Comparison of ENCODE assay signal across 24 mouse cellular contexts in the genomic region with DNA sequence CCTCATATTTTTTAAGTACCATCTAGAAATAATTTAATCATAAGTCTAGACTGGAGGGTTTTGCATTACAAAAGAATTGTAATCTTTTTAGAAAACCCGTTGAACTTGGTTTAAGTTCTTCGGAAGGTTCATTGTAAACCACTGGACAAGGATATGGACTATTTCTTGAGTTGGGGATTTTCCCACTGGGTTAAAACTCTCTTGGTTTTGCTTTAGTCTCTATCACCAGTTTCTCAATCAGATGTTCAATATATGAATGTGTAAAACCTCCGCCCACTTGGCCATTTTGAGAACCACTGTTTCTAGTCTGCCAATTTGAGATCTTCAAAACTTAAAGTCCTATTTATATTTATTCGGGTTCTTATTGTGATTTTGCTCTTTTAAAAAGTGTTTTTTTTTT. TPM values are rescaled to one million over a fixed set of nuclear protein-coding genes. Genes with fewer than 3 reads are reported as not detected.
DNase-seq lines count a peak whose midpoint lies in the region; ATAC-seq and TF ChIP-seq lines count a peak whose summit lies in the region.
"Had no signal": no experiment of that assay in that cellular context is flagged by ENCODE, and none has a peak within 500 bp of the region (broad histone marks: within the 10 kb centered on the region; RNA-seq: fewer than 3 reads in every experiment).

No protein-coding gene starts in this region.

- no peak for TF ChIP-seq RAD21 in CH12.LX (IDR thresholded peaks at IDR 0.05; ENCODE audit: low read depth, low read length)

- peaks cover 29% of the 10 kb centered on the region for H3K79me2 ChIP-seq in liver, adult 2 months (ENCODE audit: control insufficient read depth, insufficient read depth, low read length)
- no peaks in the 10 kb centered on the region for H3K79me2 ChIP-seq in CH12.LX (replicated peaks; ENCODE audit: control insufficient read depth, extremely low read depth, insufficient read depth, poor library complexity, severe bottlenecking)

- H3K27ac ChIP-seq in liver, adult 2 months (replicated peaks; ENCODE audit: insufficient read depth, low read depth, low read length): peak overlapping the region; percentile 86
- H3K27ac ChIP-seq in liver, embryonic 11.5 days (ENCODE audit: low read depth, low read length): no peak overlapping the region
- peak overlapping the region; percentile 97 for H3K27ac ChIP-seq in liver, postnatal 0 days (ENCODE audit: low read depth)
- H3K27ac ChIP-seq in midbrain, embryonic 11.5 days (ENCODE audit: low read depth, low read length): no peak overlapping the region
- no peak overlapping the region for H3K27ac ChIP-seq in midbrain, embryonic 13.5 days
- H3K27ac ChIP-seq in CH12.LX (ENCODE audit: insufficient read depth, low read depth): no peak overlapping the region

- DNase-seq in liver, adult 2 months (ENCODE audit: extremely low read depth, low read depth, low spot score): peak; percentile 70
- DNase-seq in liver, embryonic 11.5 days (ENCODE audit: low spot score): no peak
- no peak for DNase-seq in liver, postnatal 0 days
- DNase-seq in liver (no peak), CH12.LX (ENCODE audit: extremely low read depth) (no peak), MN1 (ENCODE audit: low spot score) (no peak)
- DNase-seq in midbrain, embryonic 11.5 days (ENCODE audit: low spot score, missing footprints): peak; percentile 65
- DNase-seq: adrenal gland, adult 2 months; adrenal gland, adult 8-10 months; adrenal gland, postnatal 10 days; adrenal gland, postnatal 14 days; adrenal gland, postnatal 25 days; adrenal gland, postnatal 36 days; B cell, adult 2 months; cerebellum, adult 11 months; cerebellum, adult 11-12 months; cerebellum, adult 18-20 months; cerebellum, adult 2 months had no signal

- peaks cover 19% of the 10 kb centered on the region for H3K4me1 ChIP-seq in liver, adult 2 months (ENCODE audit: control insufficient read depth, insufficient read depth, low read length)
- H3K4me1 ChIP-seq in liver, embryonic 11.5 days (replicated peaks; ENCODE audit: control insufficient read depth, insufficient read depth, low read length): peaks cover 15% of the 10 kb centered on the region
- H3K4me1 ChIP-seq in liver, postnatal 0 days (ENCODE audit: insufficient read depth): peaks cover 5% of the 10 kb centered on the region
- H3K4me1 ChIP-seq in midbrain, embryonic 11.5 days (ENCODE audit: control insufficient read depth, insufficient read depth, low read length): peaks cover 3% of the 10 kb centered on the region; the same call in 1 of the 2 replicates
- no peaks in the 10 kb centered on the region for H3K4me1 ChIP-seq in midbrain, embryonic 13.5 days (replicated peaks)
- peaks cover 16 to 22% of the 10 kb centered on the region in 2 experiments for H3K4me1 ChIP-seq in CH12.LX (ENCODE audit: control insufficient read depth in 1 of 2, insufficient read depth in 2 of 2)

- peaks cover 8% of the 10 kb centered on the region for H3K36me3 ChIP-seq in liver, adult 2 months (ENCODE audit: control insufficient read depth, insufficient read depth, low read length)
- H3K36me3 ChIP-seq in liver, embryonic 11.5 days (ENCODE audit: control insufficient read depth, insufficient read depth, low read length): no peaks in the 10 kb centered on the region
- H3K36me3 ChIP-seq in liver, postnatal 0 days (replicated peaks; ENCODE audit: insufficient read depth, low read length): no peaks in the 10 kb centered on the region
- no peaks in the 10 kb centered on the region for H3K36me3 ChIP-seq in midbrain, embryonic 11.5 days (ENCODE audit: control insufficient read depth, insufficient read depth, low read length)
- H3K36me3 ChIP-seq in midbrain, embryonic 13.5 days: no peaks in the 10 kb centered on the region
- H3K36me3 ChIP-seq in CH12.LX (replicated peaks in 1 of 2; ENCODE audit: control insufficient read depth in 1 of 2, insufficient read depth in 1 of 2, low read length in 1 of 2): no peaks in the 10 kb centered on the region
- H3K36me3 ChIP-seq: G1E had no signal

- no peak for TF ChIP-seq EP300 in liver, postnatal 0 days (IDR thresholded peaks at IDR 0.05; ENCODE audit: low read depth)
- peak; percentile 48; the same call in 1 of the 2 replicates for TF ChIP-seq EP300 in CH12.LX (IDR thresholded peaks at IDR 0.05; ENCODE audit: low read length)

- TF ChIP-seq POLR2A in liver, adult 2 months (IDR thresholded peaks at IDR 0.05; ENCODE audit: extremely low read depth, insufficient read depth, low read length): no peak
- TF ChIP-seq POLR2A in CH12.LX (IDR thresholded peaks at IDR 0.05; ENCODE audit: low read depth, low read length): no peak

- dilution Hi-C loops in CH12.LX (cut with MboI; ENCODE audit: extremely low pct_ligation_motif_present, extremely low pct_unique_long_range_greater_than_20kb, low sequenced_read_pairs): no loop called here

- H3K9ac ChIP-seq in liver, adult 2 months (ENCODE audit: low read depth, low read length): no peak overlapping the region
- no peak overlapping the region for H3K9ac ChIP-seq in liver, embryonic 11.5 days (ENCODE audit: low read depth, low read length)
- no peak overlapping the region for H3K9ac ChIP-seq in liver, postnatal 0 days (replicated peaks)
- H3K9ac ChIP-seq in midbrain, embryonic 11.5 days (ENCODE audit: low read length): no peak overlapping the region
- H3K9ac ChIP-seq in midbrain, embryonic 13.5 days (replicated peaks): no peak overlapping the region
- no peak overlapping the region for H3K9ac ChIP-seq in CH12.LX (ENCODE audit: insufficient read depth, low read depth)

- no peaks in the 10 kb centered on the region for H3K9me3 ChIP-seq in liver, embryonic 11.5 days (ENCODE audit: control insufficient read depth, low read length)
- no peaks in the 10 kb centered on the region for H3K9me3 ChIP-seq in liver, postnatal 0 days (ENCODE audit: low read length)
- H3K9me3 ChIP-seq in midbrain, embryonic 11.5 days (ENCODE audit: control insufficient read depth, low read length): no peaks in the 10 kb centered on the region
- H3K9me3 ChIP-seq in midbrain, embryonic 13.5 days: no peaks in the 10 kb centered on the region
- H3K9me3 ChIP-seq in CH12.LX (replicated peaks; ENCODE audit: low read length): no peaks in the 10 kb centered on the region

- H3K4me2 ChIP-seq in liver, embryonic 11.5 days: no peak overlapping the region
- 0 out of 2 replicates have a peak overlapping the region, but pooled peaks have one; percentile 45 for H3K4me2 ChIP-seq in liver, postnatal 0 days (ENCODE audit: low read depth, low read length)
- H3K4me2 ChIP-seq in midbrain, embryonic 11.5 days: no peak overlapping the region
- no peak overlapping the region for H3K4me2 ChIP-seq in midbrain, embryonic 13.5 days (replicated peaks)
- H3K4me2 ChIP-seq in CH12.LX (ENCODE audit: insufficient read depth, low read depth, poor library complexity, severe bottlenecking): no peak overlapping the region

- no peak for TF ChIP-seq CTCF in liver, adult 2 months (IDR thresholded peaks at IDR 0.05; ENCODE audit: low read depth, low read length)
- no peak for TF ChIP-seq CTCF in liver, postnatal 0 days (IDR thresholded peaks at IDR 0.05; ENCODE audit: low read depth)
- no peak for TF ChIP-seq CTCF in CH12.LX (conservative IDR thresholded peaks at IDR 0.05 in 1 of 2, IDR thresholded peaks at IDR 0.05 in 1 of 2; ENCODE audit: low read depth in 2 of 2, low read length in 2 of 2)

- no peak for ATAC-seq in liver, embryonic 11.5 days (replicated peaks; ENCODE audit: low FRiP score)
- no peak for ATAC-seq in liver, postnatal 0 days
- ATAC-seq in midbrain, embryonic 11.5 days (ENCODE audit: low FRiP score): no peak
- no peak for ATAC-seq in midbrain, embryonic 13.5 days
- ATAC-seq: activated CD4-positive, CD25-positive, alpha-beta regulatory T cell, adult 4 months; CD4-positive, CD25-positive, alpha-beta regulatory T cell, adult 4 months; Patski had no signal

- H3K27me3 ChIP-seq in liver, adult 2 months (ENCODE audit: control insufficient read depth, insufficient read depth, low read length): no peaks in the 10 kb centered on the region
- H3K27me3 ChIP-seq in liver, embryonic 11.5 days (replicated peaks; ENCODE audit: control insufficient read depth, insufficient read depth, low read length): no peaks in the 10 kb centered on the region
- H3K27me3 ChIP-seq in liver, postnatal 0 days (ENCODE audit: insufficient read depth, low read length): no peaks in the 10 kb centered on the region
- H3K27me3 ChIP-seq in midbrain, embryonic 11.5 days (ENCODE audit: control insufficient read depth, insufficient read depth, low read length): no peaks in the 10 kb centered on the region
- H3K27me3 ChIP-seq in midbrain, embryonic 13.5 days: no peaks in the 10 kb centered on the region
- H3K27me3 ChIP-seq in CH12.LX (replicated peaks): no peaks in the 10 kb centered on the region
- H3K27me3 ChIP-seq: Patski had no signal

- in situ Hi-C loops in CH12.LX (cut with MboI; ENCODE audit: low pct_ligation_motif_present, low pct_unique_long_range_greater_than_20kb, low sequenced_read_pairs): no loop called here

- 21% methylated on average over 4 of the region's 4 CpGs for WGBS in liver, adult 2 months
- 83% methylated on average over 4 of the region's 4 CpGs for WGBS in liver, embryonic 11.5 days
- 81% methylated on average over 4 of the region's 4 CpGs for WGBS in liver, postnatal 0 days (ENCODE audit: insufficient replicate concordance)
- 90% methylated on average over 4 of the region's 4 CpGs for WGBS in midbrain, embryonic 11.5 days
- WGBS in midbrain, embryonic 13.5 days: 84% methylated on average over 4 of the region's 4 CpGs

- H3K4me3 ChIP-seq in liver, adult 2 months (ENCODE audit: insufficient read depth, low read depth, low read length): peak overlapping the region; percentile 60; the same call in 1 of the 2 replicates
- no peak overlapping the region for H3K4me3 ChIP-seq in liver, embryonic 11.5 days (ENCODE audit: low read depth, low read length)
- H3K4me3 ChIP-seq in liver, postnatal 0 days (ENCODE audit: low read depth, low read length): no peak overlapping the region
- no peak overlapping the region for H3K4me3 ChIP-seq in midbrain, embryonic 11.5 days (ENCODE audit: low read depth, low read length)
- H3K4me3 ChIP-seq in midbrain, embryonic 13.5 days (replicated peaks): no peak overlapping the region
- no peak overlapping the region for H3K4me3 ChIP-seq in CH12.LX (replicated peaks in 1 of 3; ENCODE audit: low read depth in 2 of 3, low read length in 2 of 3, poor library complexity in 1 of 3)

TF ChIP-seq in CH12.LX, 34 proteins besides CTCF, POLR2A, EP300 and RAD21 (continues in another document):
- 0 out of 2 replicates have a peak, but pooled peaks have one; percentile 29 for TF ChIP-seq IRF4 (IDR thresholded peaks at IDR 0.05; ENCODE audit: low read depth, low read length)

RNA-seq across cellular contexts. Expression of a gene that starts 25.6 kb away (rescaled TPM):
- 1,197 and 1,621 TPM in 2 replicates for total RNA-seq in liver, adult 2 months (2014; rRNA removed)
- polyA plus RNA-seq in liver, adult 2 months (2012; rRNA removed): 659 and 663 TPM in 2 replicates
- polyA plus RNA-seq in liver, embryonic 11.5 days (2014; fragmentation: Nextera tagmentation; extraction: Ambion mirVana): 74.8 and 84.2 TPM in 2 replicates
- polyA plus RNA-seq in liver, postnatal 0 days (2015; fragmentation: Nextera tagmentation; extraction: Ambion mirVana): 295 and 302 TPM in 2 replicates
- polyA plus RNA-seq in midbrain, embryonic 11.5 days (2014; fragmentation: Nextera tagmentation; extraction: Ambion mirVana): 20.9 and 25.3 TPM in 2 replicates
- 3.9 and 4.0 TPM in 2 replicates for polyA plus RNA-seq in midbrain, embryonic 13.5 days (2015; fragmentation: Nextera tagmentation; extraction: Ambion mirVana)
- total RNA-seq in CH12.LX (2012; rRNA removed): 0.17 and 0.51 TPM in 2 replicates
- total RNA-seq in CH12.LX (2014; rRNA removed): 0.13 and 0.16 TPM in 2 replicates
- polyA plus RNA-seq in CH12.LX (2012; ENCODE audit: insufficient read length, low read depth): 0.14 and 0.17 TPM in 2 replicates
- total RNA-seq: MEL had no signal
- polyA plus RNA-seq: activated CD4-positive, CD25-positive, alpha-beta regulatory T cell, adult 4 months; CD4-positive, CD25-positive, alpha-beta regulatory T cell, adult 4 months; G1E had no signal

Comparison
In these comparisons a context has a peak if more than half of its experiments do, and no peak if none do; other contexts are left out.
1. DNase-seq: peak in liver, adult 2 months (single experiment) and midbrain, embryonic 11.5 days (single experiment); none in liver, embryonic 11.5 days (single experiment), liver, postnatal 0 days (single experiment), liver (single experiment), CH12.LX (single experiment) and MN1 (single experiment).
2. H3K27ac ChIP-seq: peak in liver, adult 2 months (single experiment) and liver, postnatal 0 days (single experiment); none in liver, embryonic 11.5 days (single experiment), midbrain, embryonic 11.5 days (single experiment), midbrain, embryonic 13.5 days (single experiment) and CH12.LX (single experiment).